Mouse (Mus musculus): ENCODE measurements around the gene Troap. TPM values are rescaled to one million over a fixed set of nuclear protein-coding genes. Genes with fewer than 3 reads are reported as not detected.
"Not testable (repeated sequence)": the region's sequence is repeated elsewhere in the genome, so short reads cannot be mapped to it uniquely, and the experiment has no call there.

The Troap gene
- polyA plus RNA-seq, 1 experiment from 2014 or later, result 4.8 TPM

DNA sequence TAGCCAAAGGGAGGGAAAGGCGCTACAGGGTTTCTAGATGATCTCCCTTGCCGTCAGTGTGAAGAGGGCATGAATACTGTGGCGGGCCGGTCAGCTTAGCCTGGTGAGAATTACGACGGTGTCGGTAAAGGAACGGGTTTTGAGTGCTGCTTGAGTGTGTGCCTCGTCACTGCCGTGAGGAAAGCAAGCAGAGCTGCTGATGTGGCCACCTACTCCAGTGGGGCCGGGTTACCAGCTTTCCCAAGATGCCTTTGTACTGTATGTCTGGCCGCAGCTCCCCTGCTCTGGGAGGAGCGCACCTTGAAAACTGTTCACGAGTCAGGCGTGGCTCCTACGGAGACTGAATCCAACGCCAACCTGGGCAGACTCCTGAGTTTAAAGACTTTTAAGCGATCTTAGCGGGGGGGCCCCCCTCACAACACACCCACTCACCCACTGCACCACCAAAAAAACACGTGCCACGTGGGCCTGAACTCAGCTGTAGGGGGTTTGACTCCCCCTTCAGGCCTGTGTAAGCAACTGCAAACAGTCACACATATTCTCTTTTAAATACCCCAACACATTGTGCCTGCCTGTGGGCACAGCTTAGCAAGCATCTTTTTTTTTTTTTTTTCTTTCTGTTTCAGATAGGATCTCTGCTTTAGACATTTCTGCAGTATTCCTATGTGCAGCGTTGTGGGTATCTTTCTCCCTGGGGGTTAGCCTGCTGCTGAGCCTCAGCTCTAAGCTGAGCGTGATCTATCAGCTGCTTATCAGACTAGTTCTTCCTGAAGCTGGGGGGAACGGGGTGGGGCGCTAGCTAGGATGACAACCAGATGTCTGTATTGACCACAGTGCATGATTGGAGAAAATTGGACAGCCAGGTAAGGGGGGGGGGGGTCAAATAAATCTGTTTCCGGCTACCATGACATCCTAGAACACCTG is 34.1 kb upstream of the Troap start:
- peak; percentile 59 for TF ChIP-seq CTCF (IDR thresholded peaks at IDR 0.05; ENCODE audit: low read depth)

DNA sequence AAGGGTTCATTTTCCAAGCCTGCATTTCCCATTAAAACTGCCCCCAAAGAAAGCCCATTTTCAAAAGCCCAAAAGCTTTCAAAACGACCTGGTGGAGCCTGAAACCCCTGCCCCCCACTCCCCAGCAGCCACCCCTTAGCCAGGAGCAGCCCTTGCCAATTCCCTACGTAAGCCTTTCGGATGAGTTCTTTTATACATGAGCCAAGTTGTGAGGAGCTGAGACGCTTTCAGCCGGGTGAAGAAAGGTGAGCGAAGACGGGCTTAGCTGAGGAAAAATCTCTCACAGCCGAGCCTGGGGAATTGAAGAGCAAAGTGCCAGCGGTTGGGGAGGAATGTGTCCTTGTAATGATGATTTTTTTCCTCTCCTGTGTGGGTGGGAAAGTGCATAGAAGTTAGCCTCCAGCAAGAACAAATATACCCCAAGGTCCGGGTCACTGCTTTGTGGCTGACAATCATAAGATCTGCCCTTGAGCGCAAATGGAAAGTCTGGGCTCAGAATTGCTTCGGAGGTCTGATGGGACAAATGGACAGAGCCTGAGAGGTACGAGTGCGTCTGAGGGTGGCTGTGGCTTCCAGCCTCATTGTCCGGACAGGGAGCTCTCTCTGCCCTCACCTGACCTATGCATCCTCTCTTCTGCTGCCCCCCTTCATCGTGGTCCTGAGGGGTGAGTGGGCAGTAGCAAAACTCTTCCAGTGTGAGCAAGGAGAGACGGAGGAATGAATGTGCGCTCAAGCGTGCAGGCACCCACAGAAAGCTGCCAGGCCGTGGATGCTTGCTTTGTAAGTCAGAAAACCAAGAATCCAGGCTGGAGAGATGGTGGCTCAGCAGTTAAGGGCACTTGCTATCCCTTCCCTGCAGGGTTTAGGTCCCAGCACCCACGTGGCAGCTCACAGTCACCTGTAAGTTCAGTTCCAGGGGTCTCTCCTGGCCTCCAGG is 33.2 kb upstream of the Troap start:
- Histone ChIP-seq H3K9me3 (ENCODE audit: control insufficient read depth) (no peaks in the 10 kb centered on the region), H3K9ac (ENCODE audit: low read depth, low read length) (no peak overlapping the region), H3K27me3 (replicated peaks; ENCODE audit: control insufficient read depth, insufficient read depth, low read length) (no peaks in the 10 kb centered on the region), H3K4me2 (replicated peaks; ENCODE audit: low read depth) (no peak overlapping the region), H3K4me3 (ENCODE audit: low read depth, low read length) (no peak overlapping the region), H3K27ac (ENCODE audit: low read depth, low read length) (no peak overlapping the region), H3K36me3 (ENCODE audit: control insufficient read depth, insufficient read depth) (peaks cover 20% of the 10 kb centered on the region), H3K4me1 (replicated peaks; ENCODE audit: control insufficient read depth, insufficient read depth, low read length) (no peaks in the 10 kb centered on the region; the same call in 1 of the 2 replicates)
- WGBS, result 61% methylated on average over 21 of the region's 21 CpGs
- TF ChIP-seq CTCF (IDR thresholded peaks at IDR 0.05; ENCODE audit: low read depth), result no peak
- ATAC-seq, result no peak

More for the DNA sequence above, 34.1 kb upstream of the Troap start:
- H3K4me3 ChIP-seq (ENCODE audit: low read depth, low read length), result no peak overlapping the region
- no peak overlapping the region for H3K27ac ChIP-seq (ENCODE audit: low read depth, low read length)
- no peak for ATAC-seq
- 63% methylated on average over 26 of the region's 26 CpGs for WGBS
- H3K4me2 ChIP-seq (replicated peaks; ENCODE audit: low read depth), result no peak overlapping the region
- peaks cover 29% of the 10 kb centered on the region for H3K36me3 ChIP-seq (ENCODE audit: control insufficient read depth, insufficient read depth)
- H3K9ac ChIP-seq (ENCODE audit: low read depth, low read length), result no peak overlapping the region
- no peaks in the 10 kb centered on the region; the same call in 1 of the 2 replicates for H3K4me1 ChIP-seq (replicated peaks; ENCODE audit: control insufficient read depth, insufficient read depth, low read length)
- H3K9me3 ChIP-seq (ENCODE audit: control insufficient read depth), result no peaks in the 10 kb centered on the region
- H3K27me3 ChIP-seq (replicated peaks; ENCODE audit: control insufficient read depth, insufficient read depth, low read length), result no peaks in the 10 kb centered on the region

- H3K4me3 ChIP-seq (ENCODE audit: low read depth, low read length), result no peak overlapping the region
- TF ChIP-seq CTCF (IDR thresholded peaks at IDR 0.05; ENCODE audit: low read depth), result no peak
- no peaks in the 10 kb centered on the region; the same call in 1 of the 2 replicates for H3K4me1 ChIP-seq (replicated peaks; ENCODE audit: control insufficient read depth, insufficient read depth, low read length)
- H3K27ac ChIP-seq (ENCODE audit: low read depth, low read length), result no peak overlapping the region
- no peak overlapping the region for H3K4me2 ChIP-seq (replicated peaks; ENCODE audit: low read depth)
- no peaks in the 10 kb centered on the region for H3K9me3 ChIP-seq (ENCODE audit: control insufficient read depth)
- peaks cover 13% of the 10 kb centered on the region; the same call in 1 of the 2 replicates for H3K36me3 ChIP-seq (ENCODE audit: control insufficient read depth, insufficient read depth)
- 74% methylated on average over 5 of the region's 5 CpGs for whole genome bisulfite sequencing
- H3K27me3 ChIP-seq (replicated peaks; ENCODE audit: control insufficient read depth, insufficient read depth, low read length), result no peaks in the 10 kb centered on the region
- no peak for ATAC-seq
- no peak overlapping the region for H3K9ac ChIP-seq (ENCODE audit: low read depth, low read length)
Observed at GRCm38 (mm10) chr15:99042334-99042733, 32.0 kb upstream of the Troap start.

GRCm38 (mm10) chr15:99044854-99045253 is 29.5 kb upstream of the Troap start:
- Histone ChIP-seq H3K9ac (ENCODE audit: low read depth, low read length) (no peak overlapping the region), H3K4me1 (replicated peaks; ENCODE audit: control insufficient read depth, insufficient read depth, low read length) (no peaks in the 10 kb centered on the region; the same call in 1 of the 2 replicates), H3K9me3 (ENCODE audit: control insufficient read depth) (no peaks in the 10 kb centered on the region), H3K4me2 (replicated peaks; ENCODE audit: low read depth) (0 out of 2 replicates have a peak overlapping the region, but pooled peaks have one; percentile 9), H3K27me3 (replicated peaks; ENCODE audit: control insufficient read depth, insufficient read depth, low read length) (no peaks in the 10 kb centered on the region), H3K4me3 (ENCODE audit: low read depth, low read length) (no peak overlapping the region), H3K27ac (ENCODE audit: low read depth, low read length) (peak overlapping the region; percentile 57; the same call in 1 of the 2 replicates), H3K36me3 (ENCODE audit: control insufficient read depth, insufficient read depth) (no peaks in the 10 kb centered on the region)
- ATAC-seq, result peak; percentile 79
- 19% methylated on average over 3 of the region's 3 CpGs for WGBS
- no peak for TF ChIP-seq CTCF (IDR thresholded peaks at IDR 0.05; ENCODE audit: low read depth)

DNA sequence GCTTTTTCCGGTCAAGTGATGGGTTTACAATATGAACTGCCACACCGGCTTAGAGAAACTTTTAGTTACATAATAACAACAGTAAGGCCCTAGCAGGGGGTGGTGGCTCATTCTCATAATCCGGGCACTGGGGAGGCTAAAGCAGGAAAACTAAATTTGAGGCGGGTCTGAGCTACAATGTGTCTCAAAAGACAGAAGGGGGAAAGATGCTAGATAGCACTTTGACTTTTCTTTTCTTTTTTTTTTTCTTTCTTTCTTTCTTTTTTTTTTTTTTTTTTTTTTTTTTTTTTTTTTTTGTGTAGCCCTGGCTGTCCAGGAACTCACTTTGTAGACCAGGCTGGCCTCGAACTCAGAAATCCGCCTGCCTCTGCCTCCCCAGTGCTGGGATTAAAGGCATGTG is 28.6 kb upstream of the Troap start:
- H3K36me3 ChIP-seq (ENCODE audit: control insufficient read depth, insufficient read depth); ATAC-seq: not testable (repeated sequence)

More for the DNA sequence above, 28.6 kb upstream of the Troap start:
- 82% methylated on average over 6 of the region's 6 CpGs for WGBS
- H3K27ac ChIP-seq (ENCODE audit: low read depth, low read length), result 0 out of 2 replicates have a peak overlapping the region, but pooled peaks have one; percentile 57
- not testable (repeated sequence) for H3K9ac ChIP-seq (ENCODE audit: low read depth, low read length); H3K4me3 ChIP-seq (ENCODE audit: low read depth, low read length); H3K27me3 ChIP-seq (replicated peaks; ENCODE audit: control insufficient read depth, insufficient read depth, low read length); H3K9me3 ChIP-seq (ENCODE audit: control insufficient read depth); H3K4me2 ChIP-seq (replicated peaks; ENCODE audit: low read depth); H3K4me1 ChIP-seq (replicated peaks; ENCODE audit: control insufficient read depth, insufficient read depth, low read length)
